Mouse (Mus musculus) right cerebral cortex, postnatal 14 days (tissue): ENCODE data around the gene Parm1.

Source experiments
- DNase-seq: peaks from one replicate; pipeline ENCODE4 v3.0.0; 2022

Parm1 gene

GRCm38 (mm10) chr5:91655263-91655662, 137.8 kb downstream of the Parm1 start:
- DNase-seq = no peak

GRCm38 (mm10) chr5:91662715-91663114, 145.3 kb downstream of the Parm1 start:
- no peak for DNase-seq

- no peak for DNase-seq
These were observed 149.7 kb downstream of the Parm1 start for GRCm38 (mm10) chr5:91667127-91667526.

- no peak for DNase-seq
These were observed 151.8 kb downstream of the Parm1 start for GRCm38 (mm10) chr5:91669235-91669634.
